Mouse (Mus musculus) spleen, adult 12 weeks (tissue): ENCODE measurements around the gene Smco3.
A peak's percentile ranks its signal among the peaks of the same experiment; 100 is the strongest.

Experiments used
- DNase-seq: peaks from one replicate; pipeline ENCODE4 v3.0.0; 2022; ENCODE audit warnings: low spot score

Smco3 gene

GRCm38 (mm10) chr6:136804705-136805408, 30.4 kb downstream of the Smco3 start:
- DNase-seq: no peak

- DNase-seq: peak; percentile 93
Measured at GRCm38 (mm10) chr6:136803739-136804633, 31.3 kb downstream of the Smco3 start, which contains the start of gene Hist4h4. Hist4h4 (minus strand) TSS chr6:136804415.

DNA sequence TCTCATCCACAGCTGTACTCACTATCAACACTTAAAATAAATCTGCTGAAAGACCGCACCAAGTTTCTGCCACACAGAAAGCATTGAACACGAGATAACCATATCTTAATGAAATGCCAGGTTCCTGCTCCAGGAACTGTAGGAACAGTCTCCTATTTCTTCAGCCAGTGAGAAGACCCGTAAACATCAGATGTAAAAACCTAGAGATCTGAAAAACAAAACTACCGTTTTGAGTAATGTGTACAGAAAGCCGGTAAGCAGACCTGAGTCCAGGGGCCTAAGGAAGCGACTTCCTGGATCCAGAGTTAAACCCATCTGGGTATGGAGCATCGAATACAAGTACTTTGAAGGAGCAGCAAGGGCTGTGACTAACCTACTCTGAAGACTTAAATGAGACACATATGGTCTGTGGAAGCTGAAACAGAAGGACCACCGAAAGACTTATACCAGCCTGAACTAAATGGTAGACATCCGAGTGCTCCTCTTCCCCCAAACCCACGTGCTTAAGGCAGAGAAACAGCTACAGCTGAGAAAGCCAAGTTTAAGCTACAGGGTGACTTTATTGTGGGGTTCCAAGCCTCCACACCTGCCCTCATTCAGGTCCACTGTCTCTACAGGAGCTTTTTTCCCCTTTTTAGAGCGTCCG, 32.0 kb downstream of the Smco3 start:
- no peak for DNase-seq

- no peak for DNase-seq
Measured at GRCm38 (mm10) chr6:136801274-136801673, 34.0 kb downstream of the Smco3 start.

GRCm38 (mm10) chr6:136800710-136801109, 34.5 kb downstream of the Smco3 start:
- no peak for DNase-seq

GRCm38 (mm10) chr6:136797874-136798693, 37.2 kb downstream of the Smco3 start:
- peak; percentile 54 for DNase-seq

- DNase-seq: no peak
Measured at GRCm38 (mm10) chr6:136795850-136796249, 39.4 kb downstream of the Smco3 start.

DNA sequence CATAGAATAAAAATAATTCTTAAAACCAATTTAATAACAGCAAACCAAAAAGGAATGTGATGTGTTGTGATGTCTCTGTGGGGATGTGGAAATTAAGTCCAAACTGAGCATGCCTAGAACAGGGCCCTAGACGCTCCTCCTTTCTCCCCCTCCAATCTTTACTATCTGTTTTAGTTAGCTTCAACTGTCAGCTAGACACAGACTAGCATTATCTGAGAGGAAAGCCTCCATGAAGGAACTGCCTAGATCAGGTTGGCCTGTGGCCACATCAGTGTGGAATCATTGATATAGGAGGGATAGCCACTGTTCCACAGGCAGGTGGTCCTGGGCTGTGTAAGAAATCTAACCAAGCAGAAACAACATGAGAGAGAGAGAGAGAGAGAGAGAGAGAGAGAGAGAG, 40.1 kb downstream of the Smco3 start:
- DNase-seq: no peak

GRCm38 (mm10) chr6:136793831-136794525, 41.3 kb downstream of the Smco3 start:
- no peak for DNase-seq

GRCm38 (mm10) chr6:136792884-136793758, 42.1 kb downstream of the Smco3 start:
- no peak for DNase-seq

- DNase-seq: no peak
Measured at GRCm38 (mm10) chr6:136789391-136789971, 45.8 kb downstream of the Smco3 start.

GRCm38 (mm10) chr6:136782761-136783160, 52.5 kb downstream of the Smco3 start:
- DNase-seq: no peak

- no peak for DNase-seq
Measured at GRCm38 (mm10) chr6:136782146-136782545, 53.1 kb downstream of the Smco3 start.

DNA sequence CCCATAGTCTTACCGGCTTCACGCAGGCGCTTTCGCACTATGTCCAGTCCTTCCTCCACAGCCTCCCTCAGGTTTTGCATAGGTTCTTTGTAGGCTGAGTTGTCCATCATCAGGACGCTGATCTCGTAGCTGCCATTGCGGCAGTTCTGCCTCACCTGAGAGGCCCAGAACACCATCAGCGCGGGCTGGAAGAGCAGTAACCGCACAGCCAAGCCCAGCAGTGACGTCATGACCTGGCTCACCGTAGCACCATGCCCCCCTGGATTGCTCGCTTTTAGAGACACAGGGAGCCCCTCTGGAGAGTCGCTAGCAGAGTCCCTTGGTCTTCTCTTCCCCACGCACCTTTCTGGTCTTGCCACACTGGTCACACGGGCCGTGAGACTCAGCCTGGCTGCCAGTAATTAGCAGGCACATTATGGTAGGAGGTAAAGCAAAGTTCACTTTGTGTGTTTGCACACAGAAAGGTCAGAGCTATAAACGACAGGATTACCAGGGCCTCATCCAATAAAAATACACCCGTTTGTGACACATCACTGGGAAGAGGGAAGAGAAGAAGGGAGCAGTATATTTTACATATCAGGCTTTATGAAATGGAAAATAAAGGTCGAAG, 53.8 kb downstream of the Smco3 start, which contains the start of gene Gucy2c:
Gene Gucy2c (minus strand): TSS at position 389 of the 610 bp plus-strand sequence.
- no peak for DNase-seq
